Mouse (Mus musculus) kidney, adult 9 months (tissue): ENCODE results near the gene Klc4.

Experiments used
- DNase-seq: peaks from one replicate; pipeline ENCODE4 v3.0.0; 2022

The Klc4 gene

DNA sequence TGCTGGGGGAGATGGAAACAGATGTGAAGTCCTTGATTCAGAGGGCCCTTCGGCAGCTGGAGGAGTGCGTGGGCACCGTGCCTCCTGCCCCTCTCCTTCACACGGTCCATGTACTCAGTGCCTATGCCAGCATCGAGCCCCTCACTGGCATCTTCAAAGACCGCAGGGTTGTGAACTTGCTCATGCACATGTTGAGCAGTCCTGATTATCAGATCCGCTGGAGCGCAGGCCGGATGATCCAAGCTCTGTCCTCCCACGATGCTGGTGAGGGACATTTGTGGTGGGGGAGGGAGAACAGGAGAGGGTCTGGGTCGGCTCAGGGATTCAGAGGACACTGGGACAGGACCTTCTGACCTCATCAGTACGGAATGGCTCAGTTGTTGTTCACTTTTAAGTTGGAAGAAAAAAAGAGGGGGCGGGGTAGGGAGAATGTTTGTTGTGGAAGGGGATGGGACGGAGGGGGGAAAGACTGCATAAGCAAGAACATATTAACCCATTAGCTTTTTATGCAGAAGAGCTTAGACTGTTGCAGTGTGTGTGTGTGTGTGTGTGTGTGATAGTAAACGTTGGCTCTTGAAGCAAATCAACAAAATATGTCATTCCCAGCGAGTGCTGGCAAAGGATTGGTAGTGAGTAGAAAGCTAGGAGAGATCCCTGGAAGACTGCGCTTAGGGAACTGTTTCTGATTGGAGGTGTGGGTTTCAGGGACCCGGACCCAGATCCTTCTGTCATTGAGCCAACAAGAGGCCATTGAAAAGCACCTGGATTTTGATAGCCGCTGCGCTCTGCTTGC lies 6.1 kb upstream of the Klc4 start:
- no peak for DNase-seq

GRCm38 (mm10) chr17:46651292-46651691 lies 5.5 kb upstream of the Klc4 start:
- DNase-seq, result no peak

DNA sequence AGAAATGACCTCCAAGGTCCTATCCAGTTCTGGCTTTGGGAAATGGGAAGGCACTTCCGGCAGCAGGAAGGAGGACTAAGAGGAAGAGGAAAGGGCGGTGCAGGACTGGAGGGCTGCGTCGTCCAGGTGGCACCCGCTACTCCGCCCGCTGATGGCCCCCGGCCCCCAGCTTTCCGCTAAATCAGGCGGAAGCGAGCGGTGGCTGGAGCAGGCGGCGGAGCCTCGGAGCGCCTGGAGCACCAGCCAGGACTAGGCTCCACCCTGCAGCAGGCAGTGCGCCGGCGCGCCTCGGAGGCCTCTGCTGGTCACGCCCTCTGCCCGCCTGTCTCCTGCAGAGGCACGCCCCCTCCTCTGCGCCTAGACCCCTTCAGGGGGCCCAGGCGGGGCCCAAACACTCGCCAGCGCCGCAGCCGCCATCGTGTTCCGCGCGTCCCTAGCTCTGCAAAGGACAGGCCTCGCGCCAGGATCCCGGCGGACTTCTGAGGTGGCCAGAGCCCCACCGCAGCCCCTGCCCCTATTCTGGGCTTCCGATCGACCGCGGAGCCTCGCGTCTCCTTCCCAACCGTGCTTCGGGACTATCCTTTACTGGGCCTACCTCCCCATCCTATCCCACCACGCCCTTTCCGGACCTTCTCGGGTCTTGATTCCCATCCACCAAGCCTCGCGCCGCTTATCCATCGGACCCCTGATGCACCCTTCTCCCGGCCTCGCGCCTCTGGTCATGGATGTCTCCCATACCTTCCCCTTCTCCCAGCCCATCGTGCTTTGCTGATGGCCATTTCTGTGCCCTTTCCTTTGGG lies 4.6 kb upstream of the Klc4 start, which contains the start of gene Cul7:
Gene Cul7 (plus strand): TSS at position 106 of the 800 bp plus-strand sequence.
- peak; percentile 92 for DNase-seq

- DNase-seq, result no peak
Measured at GRCm38 (mm10) chr17:46649811-46650210, 4.0 kb upstream of the Klc4 start.

- no peak for DNase-seq
Measured at GRCm38 (mm10) chr17:46648436-46648835, 2.6 kb upstream of the Klc4 start.

DNA sequence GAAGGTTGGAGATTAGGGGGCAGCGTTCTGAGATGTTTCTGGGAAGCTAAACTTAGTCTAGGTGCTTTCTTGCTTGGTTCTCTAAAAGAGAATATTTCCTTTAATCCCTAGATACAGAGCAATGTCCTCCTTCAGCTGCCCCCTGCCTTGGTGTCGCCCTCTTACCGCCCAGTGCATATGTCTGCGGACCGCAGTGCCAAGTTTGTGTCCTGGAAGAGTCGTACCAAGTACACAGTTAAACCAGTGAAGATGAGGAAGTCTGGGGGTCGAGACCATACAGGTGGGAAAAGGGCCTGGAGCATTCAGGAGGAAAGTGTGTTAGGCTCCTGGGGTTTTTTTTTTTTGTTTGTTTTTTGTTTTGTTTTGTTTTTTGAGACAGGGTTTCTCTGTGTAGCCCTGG lies 1.5 kb upstream of the Klc4 start:
- no peak for DNase-seq

GRCm38 (mm10) chr17:46646322-46646662 lies 470 bp upstream of the Klc4 start:
- DNase-seq, result no peak

DNA sequence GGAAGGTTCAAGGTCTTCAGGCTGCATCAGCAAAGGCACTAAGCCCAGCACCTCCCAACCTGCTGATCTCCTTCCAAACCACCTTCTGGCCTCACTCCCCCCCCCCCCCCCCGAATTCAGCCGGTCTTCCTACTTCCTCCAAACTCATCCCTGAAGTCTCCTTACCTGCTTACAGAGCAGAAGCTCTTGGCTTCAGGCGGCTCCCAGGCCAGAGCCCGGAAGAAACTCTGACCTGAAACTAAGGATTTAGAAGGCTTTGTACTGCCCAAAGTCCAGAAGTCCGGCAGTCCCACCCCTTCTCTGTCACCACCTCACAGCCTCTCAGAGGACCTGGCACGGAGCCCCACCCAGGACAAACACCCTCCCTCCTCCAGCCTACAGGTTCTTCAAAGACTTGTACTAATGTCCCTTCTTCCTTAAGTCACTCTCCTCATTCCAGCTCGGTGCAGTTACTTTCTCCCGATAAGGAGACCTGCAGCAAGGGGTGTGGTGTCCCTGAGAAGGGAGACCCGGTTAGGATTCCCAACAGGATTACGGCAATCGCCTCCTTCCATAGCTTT lies 826 bp downstream of the Klc4 start:
- DNase-seq, result peak; percentile 96

- DNase-seq, result no peak
Measured at GRCm38 (mm10) chr17:46644152-46644805, 1.5 kb downstream of the Klc4 start.

GRCm38 (mm10) chr17:46642060-46642459 lies 3.8 kb downstream of the Klc4 start:
- no peak for DNase-seq

GRCm38 (mm10) chr17:46639929-46640328 lies 5.9 kb downstream of the Klc4 start:
- no peak for DNase-seq

- peak; percentile 85 for DNase-seq
Measured at GRCm38 (mm10) chr17:46636831-46637523, 8.8 kb downstream of the Klc4 start.

GRCm38 (mm10) chr17:46629685-46630441 lies 16.0 kb downstream of the Klc4 start:
- DNase-seq, result peak; percentile 54

DNA sequence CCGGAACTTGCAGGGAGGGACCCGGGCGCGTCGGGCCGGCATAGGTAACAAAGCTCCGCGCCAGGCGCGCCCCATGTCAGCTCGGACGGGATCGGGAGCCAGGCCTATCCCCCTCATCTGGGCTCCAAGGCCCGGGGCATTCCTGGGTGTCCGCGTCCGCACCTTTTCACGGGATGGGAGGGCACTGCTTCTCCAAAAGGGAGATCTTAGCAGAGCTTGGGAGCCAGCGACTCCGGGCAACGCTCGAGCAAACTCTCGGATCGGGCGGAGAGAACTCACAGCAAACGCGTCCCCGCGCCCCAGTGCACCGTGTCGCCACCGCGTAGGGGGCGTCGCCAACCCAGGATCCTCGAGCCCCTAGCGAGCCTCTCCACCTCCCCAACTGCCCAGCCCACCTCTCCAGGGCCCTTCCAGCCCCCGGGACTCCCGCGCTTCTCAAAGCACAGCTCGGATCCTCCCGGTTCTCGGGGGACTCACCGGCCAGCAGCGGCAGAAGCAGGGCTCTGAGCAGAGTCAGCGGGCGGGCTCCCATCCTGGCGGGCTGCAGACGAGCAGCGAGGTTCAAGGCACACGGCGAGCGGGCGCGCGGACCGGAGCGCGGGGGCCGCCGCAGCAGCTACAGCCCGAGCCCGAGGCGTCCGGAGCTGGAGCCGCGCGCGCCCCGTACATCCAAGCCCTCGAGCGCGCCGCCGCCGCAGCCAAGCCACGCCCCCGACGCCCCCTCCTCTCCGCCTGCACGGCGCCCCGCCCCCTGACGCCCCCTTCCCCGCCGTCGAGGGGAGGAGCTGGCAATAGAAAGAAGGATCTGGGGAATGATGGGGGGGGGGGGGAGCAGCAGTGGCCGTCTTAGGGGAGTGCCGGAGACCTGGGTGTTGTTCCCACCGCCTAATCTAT lies 16.8 kb downstream of the Klc4 start, which contains the start of gene Ptk7:
Gene Ptk7 (minus strand): TSS at position 714 of the 894 bp plus-strand sequence.
- no peak for DNase-seq

DNA sequence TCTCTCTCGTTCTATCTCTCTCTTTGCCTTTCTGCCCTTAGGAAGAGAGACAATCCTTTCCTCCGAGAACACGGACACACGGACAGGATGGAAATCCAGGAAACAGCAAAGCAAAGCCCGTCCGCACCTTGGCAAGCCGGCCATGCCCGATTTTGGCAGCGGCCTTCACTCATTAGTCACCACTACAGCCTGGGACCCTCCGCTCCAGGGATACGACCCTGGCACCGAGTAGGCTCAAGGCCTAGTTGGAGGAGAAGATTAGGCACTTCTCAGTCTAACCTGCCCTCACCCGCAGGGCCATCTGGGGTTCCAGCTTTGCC lies 17.4 kb downstream of the Klc4 start:
- DNase-seq, result no peak

GRCm38 (mm10) chr17:46627409-46627808 lies 18.4 kb downstream of the Klc4 start:
- no peak for DNase-seq

DNA sequence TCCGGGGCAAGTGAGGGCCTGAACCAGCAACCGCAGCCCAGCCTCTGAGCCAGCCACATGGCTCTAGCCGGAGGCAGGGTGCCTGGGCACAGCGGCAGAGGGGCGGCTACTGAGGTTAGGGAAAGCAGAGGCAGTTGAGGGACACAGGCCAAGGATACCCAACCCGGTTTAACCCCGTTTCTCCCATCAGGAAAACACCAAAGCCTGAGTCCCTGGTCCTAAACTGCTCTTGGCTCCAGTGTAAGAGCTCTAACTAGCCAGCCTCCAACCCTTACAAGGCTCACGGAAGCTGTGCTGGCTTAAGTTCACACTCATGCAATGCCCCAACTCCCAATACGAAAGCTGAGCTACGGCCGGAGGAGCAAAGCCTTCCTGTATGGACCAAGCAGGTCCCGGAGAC lies 21.2 kb downstream of the Klc4 start:
- DNase-seq, result no peak

GRCm38 (mm10) chr17:46623819-46624557 lies 21.8 kb downstream of the Klc4 start:
- DNase-seq, result no peak

DNA sequence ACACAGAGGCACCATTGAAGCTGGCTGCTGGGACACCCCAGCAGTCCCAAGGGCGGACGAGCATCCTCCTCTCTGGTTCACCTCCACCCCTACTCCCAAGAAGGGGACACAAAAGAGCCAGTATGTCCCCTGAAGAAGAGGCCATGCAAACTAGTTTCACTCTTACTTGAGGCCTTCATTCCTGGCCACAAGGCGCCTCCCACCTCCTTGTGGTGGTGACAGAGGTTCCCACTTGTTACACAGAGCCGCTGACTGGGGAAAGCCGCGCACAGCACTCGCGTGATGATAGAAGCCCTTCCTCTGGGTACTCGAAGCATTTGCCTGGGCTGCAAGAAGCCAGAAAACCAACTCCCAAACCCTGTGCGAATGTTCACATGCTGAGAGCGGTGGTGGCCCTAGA lies 23.6 kb downstream of the Klc4 start:
- DNase-seq, result no peak

GRCm38 (mm10) chr17:46621324-46621723 lies 24.5 kb downstream of the Klc4 start:
- DNase-seq, result no peak
